Mouse (Mus musculus): ENCODE data around the gene Insl6. TPM values are rescaled to one million over a fixed set of nuclear protein-coding genes. Genes with fewer than 3 reads are reported as not detected.

Insl6 gene
- polyA plus RNA-seq, 2 experiments: 0.45 to 1.2 TPM

- H3K4me2 ChIP-seq (ENCODE audit: low read depth): peak overlapping the region; percentile 37
- no peak overlapping the region for H3K27ac ChIP-seq
- peaks cover 9 to 13% of the 10 kb centered on the region in 2 experiments for H3K4me1 ChIP-seq (replicated peaks; ENCODE audit: control insufficient read depth in 2 of 2, insufficient read depth in 2 of 2, low read length in 1 of 2)
- 66% methylated on average over 18 of the region's 18 CpGs for WGBS (ENCODE audit: insufficient replicate concordance)
- peak overlapping the region in 1 of 2 experiments; percentile 15; a peak in 1 of 4 replicates for H3K4me3 ChIP-seq (ENCODE audit: insufficient read depth in 1 of 2, low read depth in 2 of 2, low read length in 2 of 2)
- H3K36me3 ChIP-seq (replicated peaks; ENCODE audit: control insufficient read depth, insufficient read depth, low read depth): no peaks in the 10 kb centered on the region
- H3K9ac ChIP-seq (replicated peaks): no peak overlapping the region; the same call in 1 of the 2 replicates
- DNase-seq (ENCODE audit: low read depth in 3 of 3, low spot score in 3 of 3) (no peak), ATAC-seq (ENCODE audit: insufficient read depth) (no peak)
- H3K9me3 ChIP-seq (ENCODE audit: control insufficient read depth, low read length): no peaks in the 10 kb centered on the region
- no peaks in the 10 kb centered on the region for H3K27me3 ChIP-seq (ENCODE audit: control insufficient read depth, insufficient read depth, low read length)
- TF ChIP-seq EP300 (IDR thresholded peaks at IDR 0.05; ENCODE audit: low read depth) (no peak), CTCF (IDR thresholded peaks at IDR 0.05; ENCODE audit: low read depth) (no peak)
Observed at GRCm38 (mm10) chr19:29371284-29372081, 46.3 kb upstream of the Insl6 start.

GRCm38 (mm10) chr19:29370545-29371283 lies 45.6 kb upstream of the Insl6 start:
- Histone ChIP-seq H3K4me3 (ENCODE audit: insufficient read depth in 1 of 2, low read depth in 2 of 2, low read length in 2 of 2) (no peak overlapping the region), H3K36me3 (replicated peaks; ENCODE audit: control insufficient read depth, insufficient read depth, low read depth) (no peaks in the 10 kb centered on the region), H3K9ac (replicated peaks) (no peak overlapping the region), H3K27ac (no peak overlapping the region), H3K4me1 (replicated peaks; ENCODE audit: control insufficient read depth in 2 of 2, insufficient read depth in 2 of 2, low read length in 1 of 2) (peaks cover 13 to 18% of the 10 kb centered on the region in 2 experiments), H3K9me3 (ENCODE audit: control insufficient read depth, low read length) (no peaks in the 10 kb centered on the region), H3K27me3 (ENCODE audit: control insufficient read depth, insufficient read depth, low read length) (no peaks in the 10 kb centered on the region), H3K4me2 (ENCODE audit: low read depth) (no peak overlapping the region)
- TF ChIP-seq EP300 (IDR thresholded peaks at IDR 0.05; ENCODE audit: low read depth) (no peak), CTCF (IDR thresholded peaks at IDR 0.05; ENCODE audit: low read depth) (no peak)
- WGBS (ENCODE audit: insufficient replicate concordance): 77% methylated on average over 7 of the region's 7 CpGs
- DNase-seq (ENCODE audit: low read depth in 3 of 3, low spot score in 3 of 3): no peak
- ATAC-seq (ENCODE audit: insufficient read depth): no peak

GRCm38 (mm10) chr19:29370112-29370511 lies 45.0 kb upstream of the Insl6 start:
- no peaks in the 10 kb centered on the region for H3K36me3 ChIP-seq (replicated peaks; ENCODE audit: control insufficient read depth, insufficient read depth, low read depth)
- ATAC-seq (ENCODE audit: insufficient read depth) (no peak), DNase-seq (ENCODE audit: low read depth in 3 of 3, low spot score in 3 of 3) (no peak)
- no peak overlapping the region for H3K27ac ChIP-seq
- peaks cover 13 to 18% of the 10 kb centered on the region in 2 experiments for H3K4me1 ChIP-seq (replicated peaks; ENCODE audit: control insufficient read depth in 2 of 2, insufficient read depth in 2 of 2, low read length in 1 of 2)
- H3K9me3 ChIP-seq (ENCODE audit: control insufficient read depth, low read length): no peaks in the 10 kb centered on the region
- WGBS (ENCODE audit: insufficient replicate concordance): 58% methylated on average over 12 of the region's 12 CpGs
- H3K9ac ChIP-seq (replicated peaks): no peak overlapping the region
- H3K4me2 ChIP-seq (ENCODE audit: low read depth): no peak overlapping the region
- TF ChIP-seq CTCF (IDR thresholded peaks at IDR 0.05; ENCODE audit: low read depth) (no peak), EP300 (IDR thresholded peaks at IDR 0.05; ENCODE audit: low read depth) (no peak)
- no peak overlapping the region for H3K4me3 ChIP-seq (ENCODE audit: insufficient read depth in 1 of 2, low read depth in 2 of 2, low read length in 2 of 2)
- no peaks in the 10 kb centered on the region for H3K27me3 ChIP-seq (ENCODE audit: control insufficient read depth, insufficient read depth, low read length)

GRCm38 (mm10) chr19:29368671-29369309 lies 43.6 kb upstream of the Insl6 start:
- H3K4me3 ChIP-seq (ENCODE audit: insufficient read depth in 1 of 2, low read depth in 2 of 2, low read length in 2 of 2): no peak overlapping the region
- H3K9ac ChIP-seq (replicated peaks): no peak overlapping the region
- TF ChIP-seq CTCF (IDR thresholded peaks at IDR 0.05; ENCODE audit: low read depth): no peak
- TF ChIP-seq EP300 (IDR thresholded peaks at IDR 0.05; ENCODE audit: low read depth): no peak
- WGBS (ENCODE audit: insufficient replicate concordance): 43% methylated on average over 3 of the region's 3 CpGs
- H3K27me3 ChIP-seq (ENCODE audit: control insufficient read depth, insufficient read depth, low read length): no peaks in the 10 kb centered on the region
- ATAC-seq (ENCODE audit: insufficient read depth): no peak
- no peak for DNase-seq (ENCODE audit: low read depth in 3 of 3, low spot score in 3 of 3)
- no peak overlapping the region for H3K27ac ChIP-seq
- H3K4me2 ChIP-seq (ENCODE audit: low read depth): no peak overlapping the region
- H3K4me1 ChIP-seq (replicated peaks; ENCODE audit: control insufficient read depth in 2 of 2, insufficient read depth in 2 of 2, low read length in 1 of 2): peaks cover 13 to 18% of the 10 kb centered on the region in 2 experiments
- H3K36me3 ChIP-seq (replicated peaks; ENCODE audit: control insufficient read depth, insufficient read depth, low read depth): no peaks in the 10 kb centered on the region
- H3K9me3 ChIP-seq (ENCODE audit: control insufficient read depth, low read length): no peaks in the 10 kb centered on the region

GRCm38 (mm10) chr19:29368041-29368440 lies 42.9 kb upstream of the Insl6 start:
- Histone ChIP-seq H3K9me3 (ENCODE audit: control insufficient read depth, low read length) (no peaks in the 10 kb centered on the region), H3K4me1 (replicated peaks; ENCODE audit: control insufficient read depth in 2 of 2, insufficient read depth in 2 of 2, low read length in 1 of 2) (peaks cover 13 to 18% of the 10 kb centered on the region in 2 experiments), H3K4me3 (ENCODE audit: insufficient read depth in 1 of 2, low read depth in 2 of 2, low read length in 2 of 2) (no peak overlapping the region), H3K4me2 (ENCODE audit: low read depth) (no peak overlapping the region), H3K36me3 (replicated peaks; ENCODE audit: control insufficient read depth, insufficient read depth, low read depth) (no peaks in the 10 kb centered on the region), H3K27me3 (ENCODE audit: control insufficient read depth, insufficient read depth, low read length) (no peaks in the 10 kb centered on the region), H3K9ac (replicated peaks) (no peak overlapping the region), H3K27ac (no peak overlapping the region)
- WGBS (ENCODE audit: insufficient replicate concordance): 66% methylated on average over 2 of the region's 2 CpGs
- no peak for ATAC-seq (ENCODE audit: insufficient read depth)
- TF ChIP-seq CTCF (IDR thresholded peaks at IDR 0.05; ENCODE audit: low read depth): no peak
- TF ChIP-seq EP300 (IDR thresholded peaks at IDR 0.05; ENCODE audit: low read depth): no peak
- DNase-seq (ENCODE audit: low read depth in 3 of 3, low spot score in 3 of 3): no peak
